Mouse (Mus musculus) brain, embryonic 14.5 days (tissue): ENCODE results near the gene Qpct.

Source experiments
- CTCF ChIP-seq: fragments of 200-500 bp; IDR thresholded peaks from 2 replicates; pipeline ENCODE4 v1.5.1; 2012; ENCODE audit warnings: inconsistent platforms, mild to moderate bottlenecking, moderate library complexity, borderline replicate concordance; ENCODE audit not compliant: insufficient read depth, insufficient read length; ENCODE audit errors: extremely low read depth
- POLR2A ChIP-seq: fragments of 200-500 bp; IDR thresholded peaks from 2 replicates; pipeline ENCODE4 v1.6.1; 2012; ENCODE audit warnings: mild to moderate bottlenecking, inconsistent platforms, borderline replicate concordance; ENCODE audit not compliant: poor library complexity, insufficient read depth, insufficient read length, severe bottlenecking; ENCODE audit errors: extremely low read depth

DNA sequence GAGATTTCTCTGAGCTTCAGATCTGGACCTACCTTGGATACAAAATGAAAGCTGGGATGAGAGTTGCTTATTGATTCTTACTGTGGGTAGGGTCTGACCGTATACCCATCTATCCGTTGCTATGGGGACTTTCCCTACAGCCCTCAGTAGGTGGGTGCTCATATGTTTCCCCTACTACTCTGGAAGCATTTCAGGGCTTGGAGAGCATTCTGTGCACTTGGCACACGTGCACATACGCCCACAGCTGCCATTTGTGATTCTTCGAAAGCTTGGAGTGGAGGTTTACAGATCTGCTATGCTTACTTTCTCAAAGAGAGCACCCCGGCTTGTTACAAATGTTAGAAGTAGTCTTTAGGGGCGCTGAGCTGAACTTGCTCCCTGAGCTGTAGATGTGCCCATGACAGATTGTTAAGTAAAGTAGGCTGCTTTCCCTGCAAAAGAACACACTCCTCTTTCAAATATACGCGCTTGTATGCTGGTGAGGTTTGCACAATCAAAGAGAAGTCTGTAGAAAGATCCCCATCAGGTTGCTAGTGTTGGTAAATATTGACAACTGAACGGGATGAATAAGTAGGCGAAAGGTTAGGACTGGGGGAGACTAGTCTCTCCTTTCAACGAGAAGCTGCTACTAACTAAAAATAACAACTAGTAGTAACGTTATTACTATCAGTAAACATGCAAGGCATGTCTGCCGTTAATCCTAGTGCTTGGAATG lies 18.2 kb downstream of the Qpct start:
- TF ChIP-seq CTCF: no peak
- no peak for TF ChIP-seq POLR2A
